Mouse (Mus musculus): Measurements from ENCODE around the gene Gjb3. TPM values are rescaled to one million over a fixed set of nuclear protein-coding genes. Genes with fewer than 3 reads are reported as not detected.
A peak's percentile ranks its signal among the peaks of the same experiment; 100 is the strongest.

Gjb3 gene
- polyA plus RNA-seq, 1 experiment from 2014 or later, result 0.17 TPM

DNA sequence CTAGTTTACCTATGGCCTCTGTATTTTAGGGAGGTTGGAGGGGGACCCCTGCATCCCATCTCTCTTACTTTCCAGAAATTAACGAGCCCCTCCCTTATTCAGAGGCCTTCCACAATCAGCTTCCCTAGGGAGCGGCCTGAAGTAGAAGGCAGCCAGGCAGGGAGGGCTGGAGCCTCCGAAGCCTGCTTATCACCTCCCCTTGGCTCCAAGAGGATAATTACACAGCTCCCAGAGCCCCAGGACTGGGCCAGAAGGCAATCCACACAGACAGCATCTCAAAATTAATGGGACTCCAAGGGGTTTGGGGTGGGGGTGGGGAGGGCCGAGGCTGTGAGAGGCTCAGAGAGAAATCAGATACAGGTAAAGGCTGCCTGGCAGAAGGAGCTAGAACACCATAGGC lies 35.2 kb upstream of the Gjb3 start:
- H3K4me2 ChIP-seq (ENCODE audit: low read depth, low read length), result no peak overlapping the region
- ATAC-seq (replicated peaks; ENCODE audit: extremely low read depth, insufficient read depth, low FRiP score), result no peak
- no peak overlapping the region for H3K4me3 ChIP-seq (ENCODE audit: low read length)
- no peaks in the 10 kb centered on the region for H3K36me3 ChIP-seq (ENCODE audit: control insufficient read depth, insufficient read depth)
- WGBS, result 23% methylated on average over 4 of the region's 4 CpGs
- no peaks in the 10 kb centered on the region; the same call in 1 of the 2 replicates for H3K27me3 ChIP-seq (ENCODE audit: control insufficient read depth, insufficient read depth, low read length)
- no peak overlapping the region for H3K9ac ChIP-seq (ENCODE audit: low read length)
- H3K4me1 ChIP-seq (ENCODE audit: control insufficient read depth, insufficient read depth, low read length), result peaks cover 10% of the 10 kb centered on the region
- no peak overlapping the region for H3K27ac ChIP-seq (ENCODE audit: low read length)
- no peaks in the 10 kb centered on the region for H3K9me3 ChIP-seq (replicated peaks; ENCODE audit: control insufficient read depth, low read length)

DNA sequence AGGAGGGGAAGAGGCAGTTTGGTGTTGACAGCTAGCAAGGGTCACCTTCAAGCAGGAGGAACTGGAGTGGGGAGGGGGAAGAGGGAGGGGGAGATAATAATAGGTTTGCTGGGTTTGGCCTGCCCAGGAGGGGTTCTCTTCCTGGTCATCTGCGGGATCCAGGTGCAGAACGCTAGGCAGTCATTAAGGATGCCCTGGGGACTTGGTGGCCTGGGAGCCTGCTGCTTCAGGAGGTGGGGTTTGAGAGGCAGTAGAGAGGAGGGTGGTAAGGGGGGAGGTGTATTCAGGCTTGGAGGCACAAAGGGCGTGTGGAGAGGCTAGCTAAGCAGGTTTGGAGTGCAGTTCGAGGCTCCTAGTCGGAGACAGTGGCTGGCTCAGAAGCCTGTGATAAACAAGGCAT lies 34.8 kb upstream of the Gjb3 start:
- Histone ChIP-seq H3K9ac (ENCODE audit: low read length) (no peak overlapping the region), H3K9me3 (replicated peaks; ENCODE audit: control insufficient read depth, low read length) (no peaks in the 10 kb centered on the region), H3K27me3 (ENCODE audit: control insufficient read depth, insufficient read depth, low read length) (no peaks in the 10 kb centered on the region; the same call in 1 of the 2 replicates), H3K4me2 (ENCODE audit: low read depth, low read length) (no peak overlapping the region), H3K4me1 (ENCODE audit: control insufficient read depth, insufficient read depth, low read length) (peaks cover 10% of the 10 kb centered on the region), H3K27ac (ENCODE audit: low read length) (no peak overlapping the region), H3K36me3 (ENCODE audit: control insufficient read depth, insufficient read depth) (no peaks in the 10 kb centered on the region), H3K4me3 (ENCODE audit: low read length) (no peak overlapping the region)
- 0 out of 2 replicates have a peak, but pooled peaks have one; percentile 10 for ATAC-seq (replicated peaks; ENCODE audit: extremely low read depth, insufficient read depth, low FRiP score)
- WGBS, result 19% methylated on average over 5 of the region's 5 CpGs

GRCm38 (mm10) chr4:127364431-127364830 lies 33.8 kb upstream of the Gjb3 start:
- no peaks in the 10 kb centered on the region for H3K36me3 ChIP-seq (ENCODE audit: control insufficient read depth, insufficient read depth)
- no peaks in the 10 kb centered on the region; the same call in 1 of the 2 replicates for H3K27me3 ChIP-seq (ENCODE audit: control insufficient read depth, insufficient read depth, low read length)
- H3K9me3 ChIP-seq (replicated peaks; ENCODE audit: control insufficient read depth, low read length), result no peaks in the 10 kb centered on the region
- H3K9ac ChIP-seq (ENCODE audit: low read length), result no peak overlapping the region
- no peak overlapping the region for H3K4me2 ChIP-seq (ENCODE audit: low read depth, low read length)
- no peak overlapping the region for H3K4me3 ChIP-seq (ENCODE audit: low read length)
- 63% methylated on average over 6 of the region's 6 CpGs for WGBS
- peaks cover 10% of the 10 kb centered on the region for H3K4me1 ChIP-seq (ENCODE audit: control insufficient read depth, insufficient read depth, low read length)
- no peak for ATAC-seq (replicated peaks; ENCODE audit: extremely low read depth, insufficient read depth, low FRiP score)
- no peak overlapping the region for H3K27ac ChIP-seq (ENCODE audit: low read length)

DNA sequence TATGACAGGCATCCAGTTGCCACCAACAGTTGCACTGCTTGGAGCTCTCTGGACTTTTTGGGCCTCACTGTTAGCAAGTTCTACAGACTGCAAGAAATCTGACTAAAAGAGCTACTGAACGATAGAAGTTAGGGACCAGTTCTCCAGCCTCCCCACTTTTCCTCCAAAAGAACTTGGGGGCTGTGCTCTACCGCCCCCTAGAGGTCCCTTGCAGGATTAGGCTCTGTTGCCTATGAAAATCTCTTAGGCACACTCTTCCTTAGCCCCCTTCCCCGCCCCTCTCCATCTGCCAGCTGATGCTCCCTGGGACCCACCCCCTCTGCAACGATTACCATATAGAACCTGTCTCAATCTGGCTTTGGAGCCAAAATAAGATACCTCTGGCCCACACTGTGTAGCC lies 32.7 kb upstream of the Gjb3 start:
- 60% methylated on average over 4 of the region's 4 CpGs for WGBS
- no peak overlapping the region for H3K9ac ChIP-seq (ENCODE audit: low read length)
- no peak overlapping the region for H3K27ac ChIP-seq (ENCODE audit: low read length)
- no peaks in the 10 kb centered on the region for H3K36me3 ChIP-seq (ENCODE audit: control insufficient read depth, insufficient read depth)
- peaks cover 10% of the 10 kb centered on the region for H3K4me1 ChIP-seq (ENCODE audit: control insufficient read depth, insufficient read depth, low read length)
- no peaks in the 10 kb centered on the region; the same call in 1 of the 2 replicates for H3K27me3 ChIP-seq (ENCODE audit: control insufficient read depth, insufficient read depth, low read length)
- H3K4me3 ChIP-seq (ENCODE audit: low read length), result no peak overlapping the region
- no peak for ATAC-seq (replicated peaks; ENCODE audit: extremely low read depth, insufficient read depth, low FRiP score)
- no peak overlapping the region for H3K4me2 ChIP-seq (ENCODE audit: low read depth, low read length)
- H3K9me3 ChIP-seq (replicated peaks; ENCODE audit: control insufficient read depth, low read length), result no peaks in the 10 kb centered on the region

- H3K27ac ChIP-seq (ENCODE audit: low read length), result no peak overlapping the region
- no peak overlapping the region for H3K9ac ChIP-seq (ENCODE audit: low read length)
- H3K27me3 ChIP-seq (ENCODE audit: control insufficient read depth, insufficient read depth, low read length), result no peaks in the 10 kb centered on the region; the same call in 1 of the 2 replicates
- peaks cover 12% of the 10 kb centered on the region for H3K4me1 ChIP-seq (ENCODE audit: control insufficient read depth, insufficient read depth, low read length)
- WGBS, result 67% methylated on average over 3 of the region's 3 CpGs
- ATAC-seq (replicated peaks; ENCODE audit: extremely low read depth, insufficient read depth, low FRiP score), result no peak
- H3K4me2 ChIP-seq (ENCODE audit: low read depth, low read length), result no peak overlapping the region
- H3K9me3 ChIP-seq (replicated peaks; ENCODE audit: control insufficient read depth, low read length), result no peaks in the 10 kb centered on the region
- no peak overlapping the region for H3K4me3 ChIP-seq (ENCODE audit: low read length)
- no peaks in the 10 kb centered on the region for H3K36me3 ChIP-seq (ENCODE audit: control insufficient read depth, insufficient read depth)
Observed at GRCm38 (mm10) chr4:127362520-127362919, 31.9 kb upstream of the Gjb3 start.

DNA sequence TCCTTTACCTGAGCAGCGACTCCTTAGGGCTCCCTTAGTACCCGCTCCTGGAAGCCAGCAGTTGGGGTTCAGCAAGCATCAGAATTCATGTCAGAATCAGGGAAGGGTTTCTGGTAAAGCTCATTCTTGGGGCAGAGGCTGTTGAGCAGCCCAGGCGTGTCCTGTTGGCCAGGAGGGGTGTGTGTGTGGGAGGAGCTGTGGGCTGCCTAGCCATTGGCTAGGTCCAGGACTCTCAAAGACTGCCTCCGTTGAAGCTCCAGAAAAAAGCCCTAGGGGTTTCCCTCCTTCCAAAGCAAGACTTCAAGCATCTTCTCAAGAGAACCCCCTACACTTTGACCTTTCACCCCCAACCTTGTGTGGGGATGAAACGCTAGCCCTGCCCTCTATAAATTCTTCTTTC lies 27.4 kb upstream of the Gjb3 start, which contains the start of gene Gjb5:
Gene Gjb5 (minus strand): TSS at position 164 of the 400 bp plus-strand sequence.
- ATAC-seq (replicated peaks; ENCODE audit: extremely low read depth, insufficient read depth, low FRiP score), result no peak
- WGBS, result 26% methylated on average over 5 of the region's 5 CpGs
- peaks cover 14% of the 10 kb centered on the region for H3K4me1 ChIP-seq (ENCODE audit: control insufficient read depth, insufficient read depth, low read length)

GRCm38 (mm10) chr4:127354506-127355485 lies 24.2 kb upstream of the Gjb3 start:
- Histone ChIP-seq H3K9me3 (replicated peaks; ENCODE audit: control insufficient read depth, low read length) (no peaks in the 10 kb centered on the region), H3K4me1 (ENCODE audit: control insufficient read depth, insufficient read depth, low read length) (peaks cover 18% of the 10 kb centered on the region), H3K27ac (ENCODE audit: low read length) (0 out of 2 replicates have a peak overlapping the region, but pooled peaks have one; percentile 28), H3K4me2 (ENCODE audit: low read depth, low read length) (no peak overlapping the region), H3K4me3 (ENCODE audit: low read length) (no peak overlapping the region), H3K27me3 (ENCODE audit: control insufficient read depth, insufficient read depth, low read length) (no peaks in the 10 kb centered on the region), H3K9ac (ENCODE audit: low read length) (no peak overlapping the region), H3K36me3 (ENCODE audit: control insufficient read depth, insufficient read depth) (no peaks in the 10 kb centered on the region)
- WGBS, result 44% methylated on average over 15 of the region's 15 CpGs
- ATAC-seq (replicated peaks; ENCODE audit: extremely low read depth, insufficient read depth, low FRiP score), result 0 out of 2 replicates have a peak, but pooled peaks have one; percentile 33

More for the DNA sequence above, 27.4 kb upstream of the Gjb3 start, which contains the start of gene Gjb5:
- H3K27me3 ChIP-seq (ENCODE audit: control insufficient read depth, insufficient read depth, low read length), result no peaks in the 10 kb centered on the region
- H3K4me3 ChIP-seq (ENCODE audit: low read length), result no peak within 1 kb of the TSS
- H3K9ac ChIP-seq (ENCODE audit: low read length), result no peak within 1 kb of the TSS
- H3K4me2 ChIP-seq (ENCODE audit: low read depth, low read length), result no peak within 1 kb of the TSS
- no peaks in the 10 kb centered on the region for H3K9me3 ChIP-seq (replicated peaks; ENCODE audit: control insufficient read depth, low read length)
- H3K27ac ChIP-seq (ENCODE audit: low read length), result no peak within 1 kb of the TSS
- no peaks in the 10 kb centered on the region for H3K36me3 ChIP-seq (ENCODE audit: control insufficient read depth, insufficient read depth)

DNA sequence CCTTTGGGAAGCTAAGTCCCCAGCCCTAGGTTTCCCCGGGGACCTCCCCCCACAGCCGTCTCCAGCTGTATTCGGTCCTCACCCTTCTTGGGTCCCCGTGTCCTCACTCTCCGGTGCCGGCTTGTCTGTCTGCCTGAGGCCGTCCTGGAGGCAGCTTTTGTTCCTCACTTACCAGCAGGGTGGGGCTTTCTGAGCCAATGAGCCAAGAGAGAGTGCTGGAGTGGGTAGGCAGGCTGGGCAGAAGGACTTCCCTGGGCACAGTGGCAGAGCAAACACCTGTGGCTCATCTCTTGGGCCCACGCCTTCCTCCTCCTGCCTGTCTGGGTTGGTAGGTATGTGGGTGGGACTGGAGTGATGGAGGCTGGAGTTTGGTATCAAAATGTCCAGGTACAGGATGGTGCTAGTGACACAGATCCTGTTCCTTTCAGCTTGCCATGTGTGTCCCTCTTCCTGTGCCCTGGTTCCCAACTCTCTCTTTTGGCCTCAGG lies 23.4 kb upstream of the Gjb3 start, which contains the start of gene Gjb4:
Gene Gjb4 (minus strand): TSS at position 131 of the 488 bp plus-strand sequence.
- no peak for ATAC-seq (replicated peaks; ENCODE audit: extremely low read depth, insufficient read depth, low FRiP score)
- 48% methylated on average over 8 of the region's 8 CpGs for WGBS
- Histone ChIP-seq H3K4me2 (ENCODE audit: low read depth, low read length) (no peak within 1 kb of the TSS), H3K4me3 (ENCODE audit: low read length) (no peak within 1 kb of the TSS), H3K4me1 (ENCODE audit: control insufficient read depth, insufficient read depth, low read length) (peaks cover 18% of the 10 kb centered on the region), H3K27ac (ENCODE audit: low read length) (0 out of 2 replicates have a peak within 1 kb of the TSS, but pooled peaks have one; percentile 28), H3K27me3 (ENCODE audit: control insufficient read depth, insufficient read depth, low read length) (no peaks in the 10 kb centered on the region), H3K36me3 (ENCODE audit: control insufficient read depth, insufficient read depth) (no peaks in the 10 kb centered on the region), H3K9me3 (replicated peaks; ENCODE audit: control insufficient read depth, low read length) (no peaks in the 10 kb centered on the region), H3K9ac (ENCODE audit: low read length) (no peak within 1 kb of the TSS)

DNA sequence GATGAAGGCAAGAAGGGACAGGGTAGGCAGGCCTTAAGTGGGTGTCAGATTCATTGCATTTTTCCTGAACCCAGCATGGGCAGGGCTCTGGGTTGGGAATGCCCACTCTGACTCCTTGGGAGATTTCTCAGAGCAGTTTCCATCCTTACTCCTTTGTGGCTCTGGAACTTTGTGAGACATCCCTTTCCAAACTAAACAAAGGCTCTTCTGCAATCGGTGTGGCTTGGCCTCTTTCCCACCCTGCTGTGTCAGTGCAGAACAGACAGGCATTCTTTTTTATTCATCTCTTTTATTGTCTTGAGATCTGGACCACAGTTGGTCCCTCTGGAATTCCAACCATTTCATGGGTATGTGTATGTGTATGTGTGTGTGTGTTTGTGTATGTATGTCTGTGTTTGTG lies 21.9 kb upstream of the Gjb3 start:
- Histone ChIP-seq H3K4me1 (ENCODE audit: control insufficient read depth, insufficient read depth, low read length) (peaks cover 16% of the 10 kb centered on the region), H3K9me3 (replicated peaks; ENCODE audit: control insufficient read depth, low read length) (no peaks in the 10 kb centered on the region), H3K4me2 (ENCODE audit: low read depth, low read length) (no peak overlapping the region), H3K36me3 (ENCODE audit: control insufficient read depth, insufficient read depth) (no peaks in the 10 kb centered on the region), H3K4me3 (ENCODE audit: low read length) (no peak overlapping the region), H3K9ac (ENCODE audit: low read length) (no peak overlapping the region), H3K27me3 (ENCODE audit: control insufficient read depth, insufficient read depth, low read length) (no peaks in the 10 kb centered on the region), H3K27ac (ENCODE audit: low read length) (no peak overlapping the region)
- ATAC-seq (replicated peaks; ENCODE audit: extremely low read depth, insufficient read depth, low FRiP score), result no peak
- WGBS, result 29% methylated on average over 1 of the region's 1 CpGs
